Mouse (Mus musculus) spleen, adult 2 months (tissue): ENCODE measurements at regions not wholly inside any gene's neighbourhood (a gene's known extent, or its start where the extent isn't known, plus 50 kb on each side); places are given as distances from the start of the nearest gene placed in this dataset.

ENCODE experiments used
- CTCF ChIP-seq: fragments of 200-500 bp; IDR thresholded peaks from 2 replicates; pipeline ENCODE4 v1.5.1; 2011; ENCODE audit warnings: mild to moderate bottlenecking, inconsistent platforms; ENCODE audit not compliant: insufficient read depth, insufficient read length, insufficient replicate concordance; ENCODE audit errors: extremely low read depth
- POLR2A ChIP-seq: fragments of 200-500 bp; IDR thresholded peaks from 2 replicates; pipeline ENCODE4 v1.6.1; 2011; ENCODE audit warnings: low read depth, low read length, inconsistent platforms

DNA sequence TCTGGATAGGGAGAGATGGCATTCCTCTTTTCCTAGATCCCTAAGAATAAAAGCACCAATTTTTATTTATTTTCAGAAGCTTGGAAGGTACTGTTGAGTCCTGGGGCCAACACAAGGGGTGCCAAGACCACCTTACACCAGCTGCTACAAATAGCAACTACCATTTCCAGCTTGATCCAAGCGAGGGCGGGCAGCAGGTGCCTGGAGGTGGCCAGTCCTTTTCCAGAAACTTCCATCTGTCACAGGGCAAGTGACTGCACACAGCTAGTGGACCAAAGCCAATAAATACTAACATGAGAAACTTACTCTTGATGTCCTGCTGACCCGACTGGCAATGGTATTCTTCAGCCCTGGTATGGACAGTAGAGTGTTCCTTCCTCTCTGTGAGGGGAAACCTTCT lies 80.0 kb upstream of the Tmc1 start:
- TF ChIP-seq CTCF = no peak
- no peak for TF ChIP-seq POLR2A
